Mouse (Mus musculus): ENCODE results near the gene Cpm. TPM values are rescaled to one million over a fixed set of nuclear protein-coding genes. Genes with fewer than 3 reads are reported as not detected.
"Not testable (repeated sequence)": the region's sequence is repeated elsewhere in the genome, so short reads cannot be mapped to it uniquely, and the experiment has no call there.

The Cpm gene
- total RNA-seq, 2 experiments from 2014 or later = 5.8 to 6.4 TPM

DNA sequence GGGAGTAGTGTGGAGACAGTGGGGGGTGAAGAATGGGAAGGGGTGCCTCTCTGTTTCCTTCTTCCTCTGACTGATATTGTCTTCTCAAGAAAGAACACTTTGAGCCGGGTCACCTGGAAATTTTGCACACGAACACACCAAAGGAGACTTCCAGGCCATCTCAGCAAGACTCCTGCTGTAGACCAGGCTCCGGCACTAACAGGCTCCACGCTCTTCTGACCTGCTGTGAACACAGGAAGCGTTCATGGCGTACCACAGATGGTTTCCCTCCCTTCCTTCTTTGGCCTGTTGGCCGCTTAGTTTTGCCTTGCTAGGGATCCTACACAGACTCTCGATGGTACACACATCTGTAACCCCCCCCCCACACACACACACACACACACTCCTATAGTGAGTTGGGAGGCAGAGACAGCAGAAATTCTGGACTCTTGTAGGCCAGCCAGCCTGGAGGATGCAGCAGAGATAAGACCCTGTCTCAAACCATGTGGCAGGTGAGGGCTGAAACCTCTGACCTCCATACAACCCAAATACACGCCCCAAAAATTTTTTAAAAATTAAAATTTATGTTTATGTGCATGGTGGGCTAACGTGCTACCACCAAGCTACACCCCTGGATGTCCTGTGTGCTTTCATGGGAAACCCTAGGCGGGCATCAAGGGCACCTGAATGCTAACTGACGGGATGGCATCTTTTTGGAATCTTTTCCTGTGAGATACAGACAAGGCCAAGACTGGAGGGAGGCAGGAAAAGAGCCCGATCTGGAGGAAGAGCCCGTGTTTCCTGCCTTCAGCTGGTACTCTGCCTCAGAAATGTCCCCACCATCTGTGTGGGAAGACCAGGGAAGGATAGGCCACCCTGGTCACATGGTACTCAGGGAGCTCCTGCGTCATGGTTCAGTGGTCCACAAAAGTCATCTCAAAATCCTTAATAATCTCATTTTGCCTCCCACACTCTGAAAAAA lies 23.7 kb upstream of the Cpm start:
- no peak for DNase-seq (ENCODE audit: low spot score in 2 of 2)

DNA sequence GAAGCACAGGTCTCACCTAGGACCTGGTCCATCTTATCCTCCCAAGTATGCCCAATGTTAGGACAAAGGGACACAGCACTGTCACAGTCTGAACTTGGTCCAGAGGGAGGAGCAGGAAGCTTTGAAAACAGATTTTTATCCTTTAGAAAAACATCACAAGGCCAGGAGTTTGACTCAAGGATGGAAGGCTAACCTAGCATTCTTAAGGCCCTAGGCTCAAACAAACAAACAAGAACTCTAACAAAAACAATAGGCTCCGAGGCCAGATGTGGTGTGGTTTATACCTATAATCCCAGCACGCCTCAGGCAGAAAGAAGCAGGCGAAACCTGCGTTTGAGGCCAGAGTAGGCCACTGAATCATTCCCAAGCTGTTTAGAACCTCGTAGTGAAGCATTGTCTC lies 22.9 kb upstream of the Cpm start:
- no peak for DNase-seq (ENCODE audit: low spot score in 2 of 2)

DNA sequence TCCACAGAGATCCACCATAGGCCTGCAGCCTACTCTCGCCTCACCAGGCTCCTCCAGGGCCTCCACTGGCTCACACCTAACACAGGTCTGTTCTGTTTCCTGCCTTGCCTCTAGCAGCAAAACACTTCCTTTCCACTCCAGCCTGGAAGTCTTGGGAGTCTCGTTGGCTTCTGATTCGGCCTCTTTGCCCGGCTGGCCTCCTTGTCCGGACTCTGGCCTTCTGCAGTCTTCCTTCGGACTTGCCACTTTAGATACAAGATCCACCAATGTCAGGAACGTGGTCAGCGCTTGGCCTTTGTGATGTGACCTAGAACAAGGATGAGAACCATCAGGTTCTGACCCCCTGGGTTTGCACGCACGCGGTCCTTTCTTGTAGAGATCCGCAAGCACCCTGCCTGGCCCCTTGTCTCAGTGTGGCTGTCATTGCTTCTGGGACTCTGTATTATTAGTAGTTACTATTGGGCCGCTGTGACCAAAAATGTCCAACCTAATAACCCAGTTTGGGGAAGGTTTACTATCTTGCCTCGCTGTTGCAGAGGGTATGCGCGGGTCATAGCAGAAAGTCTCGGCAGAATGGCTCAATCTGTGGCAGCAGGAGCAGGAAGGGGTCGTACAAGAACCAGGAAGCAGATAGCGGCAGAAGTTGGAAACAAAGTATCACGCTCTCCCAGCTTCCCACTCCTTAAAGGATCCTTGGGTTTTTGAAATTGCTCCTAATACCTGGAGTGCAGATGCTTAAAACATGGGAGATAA lies 22.1 kb upstream of the Cpm start:
- no peak for DNase-seq (ENCODE audit: low spot score in 2 of 2)

DNA sequence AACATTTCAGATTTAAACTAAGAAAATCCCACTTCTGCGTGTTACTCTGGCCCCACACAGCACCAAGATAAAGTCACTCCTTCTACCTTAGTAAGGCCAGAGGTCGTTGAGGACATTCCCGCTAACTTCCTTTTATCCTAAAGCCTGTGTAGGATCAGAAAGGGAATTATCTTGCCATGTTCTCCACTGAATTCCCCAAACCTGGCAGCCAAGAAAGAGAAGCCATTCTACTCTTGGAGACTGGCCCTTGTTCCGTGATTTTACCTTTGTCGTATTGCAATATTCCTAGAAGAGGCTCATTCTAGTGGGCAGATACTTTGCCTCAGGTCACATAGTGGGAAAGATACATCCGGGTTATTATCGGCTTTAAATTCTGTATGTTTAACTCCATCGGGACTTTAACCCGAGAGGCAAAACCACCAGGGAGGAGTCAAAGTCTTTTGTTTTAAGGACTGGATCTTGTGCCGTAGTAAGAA lies 21.5 kb upstream of the Cpm start:
- DNase-seq (ENCODE audit: low spot score in 2 of 2) = no peak

DNA sequence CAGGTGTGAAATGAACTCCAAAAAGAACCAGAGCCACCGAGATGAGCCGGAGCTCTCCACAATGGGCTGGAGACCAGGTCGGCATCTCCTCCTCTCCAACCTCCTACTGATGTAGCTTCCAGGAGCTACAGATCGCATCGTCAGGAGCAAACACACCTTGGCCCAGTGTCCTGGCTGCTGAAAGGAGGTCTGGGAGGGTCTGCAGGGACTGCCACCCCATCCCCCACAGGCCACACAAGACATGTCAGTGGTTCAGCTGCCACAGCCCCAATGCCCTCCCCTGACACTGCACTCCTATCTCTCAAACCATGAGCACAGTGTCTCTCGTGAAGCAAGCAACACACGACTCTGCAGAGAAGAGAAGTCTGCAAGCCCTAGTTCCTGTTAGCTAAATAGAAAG lies 20.8 kb upstream of the Cpm start:
- DNase-seq (ENCODE audit: low spot score in 2 of 2) = no peak

DNA sequence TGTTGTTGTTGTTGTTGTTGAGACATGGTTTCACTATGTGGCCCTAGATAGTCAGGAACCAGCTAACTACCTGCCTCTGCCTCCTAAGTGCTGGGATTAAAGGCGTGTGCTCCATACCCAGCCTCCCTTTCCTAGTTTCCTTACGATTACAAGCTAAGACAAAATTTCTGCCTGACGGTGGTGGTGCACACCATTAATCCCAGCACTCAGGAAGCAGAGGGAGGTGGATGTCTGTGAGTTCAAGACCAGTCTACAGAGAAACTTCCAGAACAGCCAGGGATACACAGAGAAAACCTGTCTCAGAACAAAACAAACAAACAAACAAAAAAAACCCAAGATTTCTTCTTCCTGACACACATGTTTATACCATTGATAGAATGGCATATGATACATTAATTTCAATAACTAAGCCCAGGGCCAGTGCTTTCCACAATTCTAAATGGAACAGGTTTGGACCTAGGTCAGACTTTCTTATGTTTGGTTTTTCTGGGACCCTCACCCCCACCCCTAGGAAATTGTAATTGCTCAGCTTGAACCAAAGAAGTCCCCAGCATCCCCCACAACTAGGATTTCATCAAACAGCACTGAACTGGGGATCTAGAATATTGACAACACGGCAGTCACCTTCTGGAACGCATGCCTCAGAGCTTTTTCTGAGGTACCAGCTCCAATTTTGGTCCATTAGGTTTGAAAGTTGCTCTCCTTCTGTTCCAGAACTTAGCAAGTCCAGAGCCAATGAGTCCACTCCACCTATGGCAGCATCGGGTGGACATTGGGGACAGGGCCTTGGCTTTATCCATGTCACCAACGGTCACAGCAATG lies 20.1 kb upstream of the Cpm start:
- no peak for DNase-seq (ENCODE audit: low spot score in 2 of 2)

DNA sequence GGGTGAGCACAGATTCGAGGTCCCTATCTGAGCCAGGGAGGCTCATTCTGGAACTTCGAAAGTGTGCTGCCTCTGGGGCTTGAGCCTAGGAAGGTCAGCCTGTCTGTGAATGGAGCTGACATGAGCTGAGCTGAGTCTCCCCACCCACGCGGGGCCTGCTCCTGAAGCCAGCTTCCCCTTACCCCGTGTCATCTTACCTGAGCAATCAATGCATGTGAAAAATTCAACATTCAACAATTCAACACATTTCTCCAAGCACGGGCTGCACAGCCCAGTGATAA lies 19.6 kb upstream of the Cpm start:
- DNase-seq (ENCODE audit: low spot score in 2 of 2) = no peak

DNA sequence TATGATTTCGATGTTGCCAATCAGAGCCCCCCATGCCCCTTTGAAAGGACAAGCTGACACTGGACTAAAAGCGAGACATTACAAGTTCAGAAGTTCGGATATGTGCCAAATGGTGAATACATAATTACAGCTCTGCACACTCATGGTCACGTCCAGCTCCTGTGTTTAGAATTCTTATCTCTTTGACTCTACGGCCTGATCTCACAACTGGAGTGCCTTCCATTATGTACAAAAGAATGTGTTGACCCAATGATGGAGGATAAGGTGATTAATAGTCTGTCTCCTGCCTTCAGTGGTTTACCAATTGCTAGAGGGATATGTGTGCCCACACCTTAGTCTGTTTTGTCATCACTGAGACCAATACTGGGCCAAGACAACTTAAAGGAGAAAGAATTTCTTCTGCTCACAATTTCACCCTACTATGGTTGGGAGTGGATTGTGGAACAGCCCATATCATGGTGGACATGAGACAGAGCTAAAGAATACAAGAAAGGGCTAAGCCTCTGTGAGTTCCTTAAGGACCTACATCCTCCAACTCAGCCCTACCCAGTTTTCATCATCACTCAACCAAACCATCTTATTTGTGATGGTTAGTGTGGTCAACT lies 19.0 kb upstream of the Cpm start:
- no peak for DNase-seq (ENCODE audit: low spot score in 2 of 2)

DNA sequence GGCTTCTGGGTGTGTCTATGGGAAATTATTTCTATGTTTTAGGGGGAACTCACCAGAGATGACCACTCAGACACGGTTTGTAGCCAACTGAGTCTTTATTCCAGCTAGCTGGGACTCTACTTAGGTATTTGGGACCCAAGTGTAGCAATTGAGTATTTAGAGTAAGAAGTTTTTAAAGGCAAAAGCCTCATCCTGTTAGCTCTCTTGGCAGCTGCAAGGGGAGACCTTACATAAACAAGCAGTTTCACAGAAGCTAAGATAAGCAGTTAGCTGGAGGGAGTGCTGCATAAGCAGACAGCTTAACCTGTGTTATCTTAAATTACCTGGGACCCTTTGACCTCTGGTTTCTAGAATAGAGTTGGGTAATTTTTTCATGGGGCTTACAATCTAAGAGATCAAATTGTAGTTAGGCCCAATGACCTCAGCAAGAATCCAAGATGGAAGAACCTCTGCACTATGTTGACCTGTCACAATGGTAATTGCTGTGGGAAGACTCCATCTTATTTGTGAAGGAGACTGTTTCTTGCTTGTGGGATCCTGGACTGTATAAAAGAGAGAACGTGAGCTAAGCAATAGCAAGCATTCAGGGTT lies 18.4 kb upstream of the Cpm start:
- DNase-seq (ENCODE audit: low spot score in 2 of 2) = no peak

DNA sequence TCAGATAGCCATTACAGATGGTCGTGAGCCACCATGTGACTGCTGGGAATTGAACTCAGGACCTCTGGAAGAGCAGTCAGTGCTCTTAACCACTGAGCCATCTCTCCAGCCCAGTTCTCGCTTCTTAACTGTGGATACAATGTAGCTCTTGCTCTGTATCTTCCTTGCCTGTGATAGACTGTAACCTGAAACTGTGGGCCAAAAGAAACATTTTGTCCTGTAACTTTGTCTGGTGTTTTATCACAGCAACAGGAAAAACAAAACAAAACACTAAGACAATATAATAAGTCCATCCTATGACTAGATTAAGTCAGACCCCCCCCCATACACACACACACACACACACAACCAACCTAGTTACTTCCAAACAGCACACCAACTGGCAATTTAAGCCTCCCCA lies 17.8 kb upstream of the Cpm start:
- DNase-seq (ENCODE audit: low spot score in 2 of 2) = no peak

DNA sequence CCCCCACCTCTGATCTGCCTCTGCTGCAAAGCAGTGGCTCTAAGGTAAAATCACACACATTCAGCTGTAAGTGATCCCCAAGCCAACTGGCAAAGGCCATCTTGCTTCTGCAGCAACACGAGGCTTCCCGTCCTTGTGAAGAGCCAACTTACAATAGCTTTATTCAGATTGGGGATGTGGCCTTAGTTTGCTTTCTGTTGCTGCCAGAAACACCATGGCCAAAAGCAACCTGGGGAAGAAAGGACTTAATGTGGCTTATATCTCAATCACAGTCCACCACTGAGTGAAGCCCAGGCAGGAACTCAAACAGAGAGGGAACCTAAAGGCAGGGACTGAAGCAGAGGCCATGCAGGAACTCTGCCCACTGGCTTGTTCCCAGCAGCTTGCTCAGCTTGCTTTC lies 17.3 kb upstream of the Cpm start:
- DNase-seq (ENCODE audit: low spot score in 2 of 2) = no peak

DNA sequence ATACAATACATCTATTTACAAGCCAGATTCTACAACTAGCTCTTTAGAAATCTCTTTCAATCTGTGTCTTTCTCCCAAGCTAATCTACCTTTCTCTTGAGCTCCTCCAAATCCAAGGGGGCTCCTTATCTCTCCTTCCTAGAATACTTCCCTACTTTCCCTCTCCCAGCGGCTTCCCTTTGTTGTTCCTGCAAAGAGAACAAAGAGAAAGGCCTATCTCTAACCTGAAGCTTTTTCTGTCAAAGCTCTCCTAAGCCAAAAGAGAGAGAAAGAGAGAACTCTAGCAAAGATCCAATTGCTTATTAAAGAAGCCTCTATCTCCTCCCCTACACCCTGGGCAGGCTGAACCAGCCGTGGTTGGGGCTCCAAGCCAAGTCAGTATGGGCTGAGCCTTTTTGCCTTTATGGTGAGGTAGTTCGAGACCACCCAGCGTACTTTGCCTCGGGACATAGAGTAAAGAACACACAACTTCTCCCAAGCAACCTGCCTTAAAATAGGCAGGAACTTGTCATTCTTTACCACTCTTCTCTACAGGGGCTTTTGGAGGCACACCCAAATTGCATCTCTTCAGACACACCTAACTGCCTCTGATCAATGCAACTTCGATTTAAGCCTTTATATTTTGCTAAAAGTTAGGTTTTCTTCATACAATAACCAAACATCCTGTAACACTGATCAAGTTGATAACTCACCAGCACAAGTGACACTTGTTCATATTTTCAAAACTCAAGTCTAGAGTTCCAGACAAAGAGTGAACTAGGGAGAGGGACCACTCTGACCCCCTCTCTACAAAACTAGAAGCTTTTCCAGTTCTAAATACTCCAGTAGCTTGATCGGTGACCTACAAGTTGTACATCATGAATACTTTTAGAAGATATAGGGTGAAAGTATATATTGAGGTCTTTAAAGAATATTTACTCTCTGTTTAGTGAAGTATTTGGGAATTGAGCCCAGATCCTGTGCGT lies 16.4 kb upstream of the Cpm start:
- no peak for DNase-seq (ENCODE audit: low spot score in 2 of 2)

DNA sequence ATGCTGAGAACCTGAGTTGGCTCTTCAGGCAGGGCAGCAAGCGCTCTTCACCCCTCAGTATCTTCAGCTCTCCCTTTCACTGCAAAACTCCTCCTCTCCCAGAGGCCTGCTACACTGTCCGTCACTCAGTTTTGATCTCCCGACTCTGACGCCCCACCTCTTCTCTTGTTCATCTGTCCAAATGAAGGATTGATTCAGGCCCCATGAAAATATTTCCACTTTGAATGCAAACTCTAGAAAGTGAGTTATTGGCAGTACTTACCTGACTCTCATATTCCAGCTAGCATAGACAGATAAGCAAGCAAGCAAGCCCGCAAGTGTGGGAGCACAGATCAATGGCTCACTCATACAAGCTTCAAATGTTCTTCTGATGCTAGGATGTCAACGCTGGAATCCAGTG lies 15.3 kb upstream of the Cpm start:
- no peak for DNase-seq (ENCODE audit: low spot score in 2 of 2)

DNA sequence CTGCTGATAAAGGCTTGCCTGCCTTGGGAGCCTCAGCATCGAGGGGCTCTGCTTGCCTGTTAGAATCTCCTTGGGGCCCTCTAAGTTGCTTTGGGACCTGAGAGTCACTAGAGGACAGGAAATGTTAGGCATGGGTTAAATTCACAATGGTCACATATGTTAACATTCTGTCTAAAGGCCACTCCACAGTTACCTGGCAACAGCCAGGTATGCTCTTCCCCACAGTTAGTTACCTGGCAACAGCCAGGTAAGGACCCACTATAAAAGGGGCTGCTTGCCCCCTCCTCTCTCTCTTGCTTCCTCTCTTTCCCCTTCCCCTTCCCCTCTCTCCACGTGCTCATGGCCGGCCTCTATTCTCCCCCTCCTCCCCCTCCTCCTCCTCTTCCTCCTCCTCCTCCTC lies 14.9 kb upstream of the Cpm start:
- no peak for DNase-seq (ENCODE audit: low spot score in 2 of 2)

DNA sequence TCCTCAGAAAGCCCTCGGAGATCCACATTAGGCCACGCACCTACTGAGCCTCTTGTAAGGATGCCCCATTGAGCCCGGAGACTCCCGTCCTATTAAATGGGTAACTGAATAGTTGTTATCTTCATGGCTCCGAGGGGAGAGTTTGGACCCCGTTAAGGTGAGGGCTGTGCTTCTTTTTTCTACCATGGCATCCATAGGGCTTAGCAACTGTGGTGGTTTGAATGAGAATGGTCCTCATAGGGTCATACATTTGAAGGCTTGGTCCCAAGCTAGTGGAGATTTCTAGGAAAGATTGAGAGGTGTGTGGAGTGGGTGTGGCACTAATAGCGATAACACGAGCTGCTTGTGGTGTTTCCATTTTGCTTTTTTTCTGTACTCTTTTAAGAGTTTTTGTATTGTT lies 14.1 kb upstream of the Cpm start:
- DNase-seq (ENCODE audit: low spot score in 2 of 2) = no peak

DNA sequence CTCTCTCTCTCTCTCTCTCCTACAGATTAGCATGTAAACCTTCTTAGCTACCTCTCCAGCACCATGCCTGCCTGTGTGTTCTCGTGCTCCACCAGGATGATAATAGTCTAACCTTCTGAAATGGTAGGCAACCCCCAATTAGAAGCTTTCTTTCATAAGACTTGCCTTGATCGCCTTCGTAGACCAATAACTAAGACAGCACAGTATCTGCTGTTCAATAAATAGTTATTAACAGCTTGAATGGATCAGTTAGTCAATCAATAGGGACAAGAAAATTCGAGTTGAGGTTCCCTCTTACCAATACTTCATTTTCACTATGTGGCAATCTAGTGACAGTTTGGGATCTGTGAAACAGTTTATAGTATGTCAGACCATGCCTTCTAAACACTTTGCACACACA lies 13.6 kb upstream of the Cpm start:
- DNase-seq (ENCODE audit: low spot score in 2 of 2) = no peak

DNA sequence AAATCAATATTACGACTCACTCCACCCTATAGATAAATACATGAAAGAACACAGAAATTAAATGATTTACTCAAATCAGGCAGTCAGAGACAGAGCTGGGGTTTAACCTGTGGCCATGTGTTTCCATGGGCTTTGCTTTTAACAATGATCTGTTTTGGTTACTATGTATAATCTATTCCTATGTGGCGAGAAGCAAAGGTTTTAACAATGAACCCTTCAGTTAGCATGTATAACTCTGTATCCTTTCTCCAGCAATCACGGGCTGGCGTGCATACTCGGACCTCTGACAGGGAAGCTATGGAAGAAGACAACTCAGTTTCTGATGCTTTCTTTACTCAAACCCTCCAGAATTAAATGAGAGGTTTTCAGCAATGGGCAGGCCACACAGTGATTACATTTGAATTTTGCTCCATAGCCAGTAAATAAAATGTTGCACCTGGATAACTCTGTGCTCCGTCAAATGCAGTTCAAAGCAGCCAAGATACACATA lies 13.1 kb upstream of the Cpm start:
- no peak for DNase-seq (ENCODE audit: low spot score in 2 of 2)

DNA sequence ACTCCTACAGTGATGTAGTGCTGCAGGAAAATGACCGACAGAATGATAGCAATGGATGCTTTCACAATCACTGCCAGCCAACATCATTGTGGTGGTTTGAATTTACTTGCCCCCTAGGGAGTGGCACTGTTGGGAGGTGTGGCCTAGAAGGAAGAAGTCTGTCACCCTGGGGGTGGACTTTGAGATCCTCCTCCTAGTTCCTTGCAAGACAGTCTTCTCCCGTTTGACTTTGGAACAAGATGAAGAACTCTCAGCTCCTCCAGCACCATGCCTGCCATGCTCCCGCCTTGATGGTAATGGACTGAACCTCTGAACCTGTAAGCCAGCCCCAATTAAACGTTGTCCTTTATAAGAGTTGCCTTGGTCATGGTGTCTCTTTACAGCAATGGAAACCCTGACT lies 12.5 kb upstream of the Cpm start:
- not testable (repeated sequence) for DNase-seq (ENCODE audit: low spot score in 2 of 2)

DNA sequence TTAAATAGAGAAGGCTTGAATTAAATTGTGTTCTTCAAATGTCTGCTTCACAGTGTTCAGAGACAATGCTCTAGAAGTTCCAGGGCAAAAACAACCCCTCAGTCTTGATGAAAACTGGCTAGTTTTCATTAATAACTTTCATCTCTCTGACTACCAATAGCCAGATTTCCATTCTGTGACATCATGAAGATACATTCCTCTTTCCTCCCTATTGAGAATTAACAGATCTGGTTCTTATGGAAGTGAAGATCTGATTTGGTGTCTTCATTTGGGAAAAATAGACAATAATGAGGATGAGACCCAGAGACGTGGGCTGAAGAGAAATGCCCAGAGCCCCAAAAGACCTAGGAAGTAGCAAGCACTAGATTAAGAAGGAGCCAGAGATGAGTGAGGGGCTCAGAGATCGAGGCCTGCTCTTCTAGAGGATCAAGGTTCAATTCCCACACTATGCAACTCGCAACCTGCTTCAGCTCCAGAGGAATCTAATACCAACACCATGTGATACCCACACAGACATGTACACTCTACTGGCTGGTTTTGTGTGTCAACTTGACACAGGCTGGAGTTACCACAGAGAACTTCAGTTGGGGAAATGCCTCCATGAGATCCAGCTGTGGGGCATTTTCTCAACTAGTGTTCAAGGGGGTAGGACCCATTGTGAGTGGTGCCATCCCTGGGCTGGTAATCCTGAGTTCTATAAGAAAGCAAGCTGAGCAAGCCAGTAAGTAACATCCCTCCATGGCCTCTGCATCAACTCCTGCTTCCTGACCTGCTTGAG lies 11.5 kb upstream of the Cpm start:
- DNase-seq (ENCODE audit: low spot score in 2 of 2) = no peak

Measured in layer of hippocampus, postnatal 10 days (tissue).